Comparison of ENCODE assay signal across 21 mouse cellular contexts in genomic region chr2:148409821-148410220, GRCm38 (mm10). TPM values are rescaled to one million over a fixed set of nuclear protein-coding genes. Genes with fewer than 3 reads are reported as not detected.
"Had no signal": no experiment of that assay in that cellular context is flagged by ENCODE, and none has a peak within 500 bp of the region (broad histone marks: within the 10 kb centered on the region; RNA-seq: fewer than 3 reads in every experiment).

No protein-coding gene starts in this region.

- H3K27ac ChIP-seq: limb, embryonic 10.5 days; limb, embryonic 12.5 days; limb, embryonic 13.5 days; limb, embryonic 15.5 days; liver, embryonic 12.5 days; liver, embryonic 13.5 days; liver, embryonic 14.5 days; liver, embryonic 15.5 days; macrophage; midbrain, embryonic 10.5 days; midbrain, embryonic 12.5 days; midbrain, embryonic 13.5 days; midbrain, embryonic 15.5 days; neural tube, embryonic 12.5 days had no signal

- H3K9ac ChIP-seq: limb, embryonic 12.5 days; limb, embryonic 13.5 days; limb, embryonic 15.5 days; liver, embryonic 12.5 days; liver, embryonic 13.5 days; liver, embryonic 14.5 days; liver, embryonic 15.5 days; liver, postnatal 0 days; lung, embryonic 14.5 days; lung, embryonic 15.5 days; midbrain, embryonic 12.5 days; midbrain, embryonic 13.5 days; midbrain, embryonic 15.5 days; neural tube, embryonic 12.5 days had no signal

- H3K9me3 ChIP-seq: limb, embryonic 10.5 days; limb, embryonic 12.5 days; limb, embryonic 13.5 days; limb, embryonic 15.5 days; liver, embryonic 12.5 days; liver, embryonic 13.5 days; liver, embryonic 15.5 days; lung, embryonic 15.5 days; midbrain, embryonic 10.5 days; midbrain, embryonic 12.5 days; midbrain, embryonic 13.5 days; midbrain, embryonic 15.5 days; neural tube, embryonic 12.5 days had no signal

- H3K4me3 ChIP-seq: limb, embryonic 10.5 days; limb, embryonic 12.5 days; limb, embryonic 13.5 days; limb, embryonic 15.5 days; liver, embryonic 12.5 days; liver, embryonic 13.5 days; liver, embryonic 15.5 days; lung, embryonic 15.5 days; midbrain, embryonic 10.5 days; midbrain, embryonic 12.5 days; midbrain, embryonic 13.5 days; midbrain, embryonic 15.5 days; neural tube, embryonic 12.5 days had no signal

- H3K27me3 ChIP-seq: lung, embryonic 15.5 days had no signal

- H3K36me3 ChIP-seq: limb, embryonic 10.5 days; limb, embryonic 12.5 days; limb, embryonic 13.5 days; limb, embryonic 15.5 days; liver, embryonic 12.5 days; liver, embryonic 13.5 days; liver, embryonic 15.5 days; lung, embryonic 15.5 days; midbrain, embryonic 10.5 days; midbrain, embryonic 12.5 days; midbrain, embryonic 13.5 days; midbrain, embryonic 15.5 days; neural tube, embryonic 12.5 days had no signal

RNA-seq across cellular contexts. Expression of gene Sstr4, which starts 14.7 kb away (rescaled TPM):
- total RNA-seq: liver, adult 2 months; megakaryocyte-erythroid progenitor cell, adult 5-6 weeks had no signal
- polyA plus RNA-seq: liver, adult 2 months; liver, embryonic 13.5 days; liver, embryonic 14.5 days; liver, embryonic 15.5 days; liver, embryonic 16.5 days; liver, postnatal 0 days; macrophage; myocyte had no signal
